Mouse (Mus musculus) inflammation-experienced regulatory T-cells, adult 6 months (primary cell): ENCODE measurements around the gene Hsf2bp. TPM values are rescaled to one million over a fixed set of nuclear protein-coding genes. Genes with fewer than 3 reads are reported as not detected.
"Not testable (repeated sequence)": the region's sequence is repeated elsewhere in the genome, so short reads cannot be mapped to it uniquely, and the experiment has no call there.

Source experiments
- ATAC-seq: one replicate; pipeline ENCODE4 v1.8.0; 2017
- polyA plus RNA-seq, 3 experiments: library from polyadenylated mRNA; unstranded; fragments of 100-300 nt; shearing (Covaris generic); gene quantifications; one replicate each; pipeline ENCODE4 v1.2.1; 2017

Gene Hsf2bp
- polyA plus RNA-seq: 1 to 10 TPM in 2 of 3 experiments, under 1 TPM in 1; 0.57 to 5.1 (median 3.2) TPM

- peak; percentile 91 for ATAC-seq
Observed at GRCm38 (mm10) chr17:32035609-32036508, at the start of gene Hsf2bp, which contains the start of gene Rrp1b. TSS of gene Hsf2bp (minus strand) at chr17:32036349. TSS of gene Rrp1b (plus strand) at chr17:32036100.

- ATAC-seq: no peak
Observed at GRCm38 (mm10) chr17:32083351-32083750, 47.2 kb upstream of the Hsf2bp start.

- peak; percentile 54 for ATAC-seq
Observed at GRCm38 (mm10) chr17:32075164-32075563, 39.0 kb upstream of the Hsf2bp start.

GRCm38 (mm10) chr17:32074658-32075057 lies 38.5 kb upstream of the Hsf2bp start:
- ATAC-seq: no peak

- ATAC-seq: peak; percentile 60
Observed at GRCm38 (mm10) chr17:32073359-32073758, 37.2 kb upstream of the Hsf2bp start.

GRCm38 (mm10) chr17:32068810-32069209 lies 32.7 kb upstream of the Hsf2bp start:
- ATAC-seq: no peak

GRCm38 (mm10) chr17:32068381-32068780 lies 32.2 kb upstream of the Hsf2bp start:
- ATAC-seq: no peak

GRCm38 (mm10) chr17:32067541-32067940 lies 31.4 kb upstream of the Hsf2bp start:
- ATAC-seq: peak; percentile 99

- not testable (repeated sequence) for ATAC-seq
Observed at GRCm38 (mm10) chr17:32064762-32065161, 28.6 kb upstream of the Hsf2bp start.

GRCm38 (mm10) chr17:32063654-32064053 lies 27.5 kb upstream of the Hsf2bp start:
- no peak for ATAC-seq

- no peak for ATAC-seq
Observed at GRCm38 (mm10) chr17:32061219-32061618, 25.1 kb upstream of the Hsf2bp start.

- ATAC-seq: no peak
Observed at GRCm38 (mm10) chr17:32059084-32059483, 22.9 kb upstream of the Hsf2bp start.

GRCm38 (mm10) chr17:32057843-32058242 lies 21.7 kb upstream of the Hsf2bp start:
- ATAC-seq: no peak

- peak; percentile 95 for ATAC-seq
Observed at GRCm38 (mm10) chr17:32053677-32054076, 17.5 kb upstream of the Hsf2bp start.

- no peak for ATAC-seq
Observed at GRCm38 (mm10) chr17:32052237-32053080, 16.3 kb upstream of the Hsf2bp start.

- no peak for ATAC-seq
Observed at GRCm38 (mm10) chr17:32050609-32051008, 14.5 kb upstream of the Hsf2bp start.

GRCm38 (mm10) chr17:32049914-32050313 lies 13.8 kb upstream of the Hsf2bp start:
- ATAC-seq: no peak

GRCm38 (mm10) chr17:32048351-32048750 lies 12.2 kb upstream of the Hsf2bp start:
- no peak for ATAC-seq

- no peak for ATAC-seq
Observed at GRCm38 (mm10) chr17:32046541-32046940, 10.4 kb upstream of the Hsf2bp start.

- ATAC-seq: no peak
Observed at GRCm38 (mm10) chr17:32040263-32040662, 4.1 kb upstream of the Hsf2bp start.

- ATAC-seq: peak; percentile 36
Observed at GRCm38 (mm10) chr17:32036509-32037438, 625 bp upstream of the Hsf2bp start.

GRCm38 (mm10) chr17:32034322-32034721 lies 1.8 kb downstream of the Hsf2bp start:
- ATAC-seq: no peak
